Mouse (Mus musculus): ENCODE data around the gene Nanos3.

Nanos3 gene

GRCm38 (mm10) chr8:84185117-84185516 is at the start of gene Nanos3:
TSS of gene Nanos3 (minus strand) at chr8:84185217.
- DNase-seq (ENCODE audit: low spot score in 2 of 2): no peak

- no peak for DNase-seq (ENCODE audit: low spot score in 2 of 2)
These were observed 48.0 kb upstream of the Nanos3 start for GRCm38 (mm10) chr8:84233055-84233454.

- no peak for DNase-seq (ENCODE audit: low spot score in 2 of 2)
These were observed 45.7 kb upstream of the Nanos3 start for GRCm38 (mm10) chr8:84230735-84231134.

DNA sequence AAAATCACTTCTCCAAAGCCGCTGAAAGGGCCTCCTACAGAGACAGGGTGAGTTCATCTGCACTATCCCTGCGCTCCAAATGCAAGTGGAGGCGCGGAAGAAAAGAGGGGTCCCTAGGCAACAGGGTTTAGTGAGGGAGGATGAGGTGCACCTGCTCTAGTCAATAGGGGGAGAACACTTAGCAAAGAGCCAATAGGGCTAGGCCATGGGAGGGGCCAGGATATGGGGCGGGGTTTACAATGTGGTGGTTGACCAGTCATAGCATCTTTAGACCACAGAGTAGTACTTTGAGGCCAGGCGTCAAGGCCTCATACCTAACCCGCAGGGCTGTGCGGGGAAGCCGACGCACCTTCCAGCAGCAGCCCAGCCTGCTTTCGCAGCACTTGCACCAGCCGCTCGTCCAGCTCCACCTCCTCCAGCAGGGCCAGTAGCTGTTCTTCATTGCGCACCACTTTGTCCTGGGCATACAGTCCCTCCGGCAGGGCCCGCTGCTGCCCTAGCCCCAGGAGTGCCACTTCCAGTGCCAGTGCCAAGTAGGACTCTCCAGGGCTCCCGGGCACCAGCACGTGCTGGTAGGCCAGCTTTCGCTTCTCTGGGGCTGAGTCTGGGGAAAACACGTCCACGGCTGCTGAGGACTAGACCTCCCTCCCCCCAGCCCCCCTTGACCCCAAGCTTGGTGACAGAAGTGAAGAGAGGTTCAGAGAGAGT is 38.5 kb upstream of the Nanos3 start:
- DNase-seq (ENCODE audit: low spot score in 2 of 2): no peak

DNA sequence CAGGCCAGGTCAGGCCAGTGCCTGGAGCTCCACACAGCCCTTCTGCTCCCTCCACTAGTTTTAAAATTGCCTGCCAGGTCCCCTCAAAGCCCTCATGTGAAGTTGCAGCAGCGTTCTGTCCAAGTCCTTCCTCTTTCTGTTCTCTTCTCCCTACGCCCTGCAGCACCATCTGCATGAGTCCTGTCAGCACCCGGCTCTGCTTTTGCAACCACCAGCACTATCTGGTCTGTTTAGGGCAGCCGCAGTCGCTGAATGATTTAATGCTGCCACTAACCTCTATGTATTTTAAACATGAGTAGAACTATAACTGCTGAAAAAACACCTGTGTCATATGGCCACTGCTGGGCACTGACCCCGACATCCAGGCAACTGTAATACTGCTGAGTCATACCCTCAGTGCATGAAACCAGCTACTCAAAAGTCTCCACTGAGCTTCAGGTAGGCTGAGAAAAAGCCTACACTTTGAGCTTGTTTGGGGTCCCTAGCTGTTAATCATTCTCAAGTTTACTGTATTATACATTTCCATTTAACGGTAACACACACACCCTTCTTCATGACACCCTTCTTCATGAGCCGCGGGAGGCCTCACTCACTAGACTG is 37.6 kb upstream of the Nanos3 start:
- DNase-seq (ENCODE audit: low spot score in 2 of 2): no peak

DNA sequence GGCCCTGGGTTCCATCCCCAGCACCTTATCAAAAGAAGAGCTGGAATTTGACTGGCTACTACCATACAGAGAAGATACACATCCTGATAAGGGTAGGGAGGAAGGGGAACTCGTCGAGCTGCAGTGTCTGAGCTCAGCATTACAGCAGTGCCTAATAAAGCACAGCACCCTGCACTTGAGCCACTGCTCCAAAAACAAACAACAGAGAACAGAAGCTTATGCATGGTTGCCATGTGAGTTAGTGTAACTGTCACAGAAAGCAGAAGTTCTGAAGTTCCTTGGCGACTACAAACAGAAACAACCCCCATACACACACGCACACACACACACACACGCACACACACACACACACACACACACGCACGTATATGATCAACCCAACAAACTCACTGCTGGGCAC is 35.1 kb upstream of the Nanos3 start:
- no peak for DNase-seq (ENCODE audit: low spot score in 2 of 2)

DNA sequence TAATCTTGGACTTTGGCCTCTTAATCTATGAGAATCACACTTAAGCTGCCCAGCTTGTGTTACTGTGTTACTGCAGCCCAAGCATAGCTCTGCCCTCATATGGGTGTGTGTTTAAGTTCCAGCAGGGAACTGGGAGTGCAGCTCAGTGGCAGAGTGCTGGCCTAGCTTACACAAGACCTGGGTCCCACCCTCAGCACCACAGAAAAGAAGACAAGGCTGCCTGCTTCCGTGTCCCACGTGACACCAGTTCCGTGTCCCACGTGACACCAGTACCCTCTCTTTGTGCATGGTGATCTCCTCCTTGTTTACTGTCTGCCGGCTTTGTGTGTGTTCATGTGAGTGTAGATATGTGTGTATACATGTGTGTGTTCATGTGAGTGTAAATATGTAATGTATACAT is 33.1 kb upstream of the Nanos3 start:
- no peak for DNase-seq (ENCODE audit: low spot score in 2 of 2)

DNA sequence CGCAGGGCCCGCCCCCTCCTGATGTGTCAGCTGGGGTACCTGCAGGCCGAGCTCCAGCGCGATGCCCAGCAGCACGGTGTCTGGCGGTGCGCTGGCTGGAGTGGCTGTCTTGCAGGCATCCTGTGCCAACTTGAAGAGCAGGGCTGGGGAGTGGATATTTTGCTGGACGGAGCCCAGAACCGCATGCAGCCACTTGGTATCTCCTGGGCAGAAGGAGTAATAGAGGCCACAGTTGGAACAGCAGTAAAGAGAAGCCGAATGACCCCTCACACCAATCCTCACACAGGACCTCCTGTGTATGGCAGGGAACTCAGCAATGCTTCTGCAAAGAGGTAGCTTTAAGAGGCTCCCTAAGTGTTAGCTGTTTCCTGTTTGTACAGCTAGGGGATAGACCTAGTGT is 32.2 kb upstream of the Nanos3 start:
- DNase-seq (ENCODE audit: low spot score in 2 of 2): no peak

- no peak for DNase-seq (ENCODE audit: low spot score in 2 of 2)
These were observed 28.3 kb upstream of the Nanos3 start for GRCm38 (mm10) chr8:84213277-84213676.

- DNase-seq (ENCODE audit: low spot score in 2 of 2): no peak
These were observed 27.0 kb upstream of the Nanos3 start for GRCm38 (mm10) chr8:84211881-84212563.

- no peak for DNase-seq (ENCODE audit: low spot score in 2 of 2)
These were observed 26.2 kb upstream of the Nanos3 start for GRCm38 (mm10) chr8:84211202-84211601.

DNA sequence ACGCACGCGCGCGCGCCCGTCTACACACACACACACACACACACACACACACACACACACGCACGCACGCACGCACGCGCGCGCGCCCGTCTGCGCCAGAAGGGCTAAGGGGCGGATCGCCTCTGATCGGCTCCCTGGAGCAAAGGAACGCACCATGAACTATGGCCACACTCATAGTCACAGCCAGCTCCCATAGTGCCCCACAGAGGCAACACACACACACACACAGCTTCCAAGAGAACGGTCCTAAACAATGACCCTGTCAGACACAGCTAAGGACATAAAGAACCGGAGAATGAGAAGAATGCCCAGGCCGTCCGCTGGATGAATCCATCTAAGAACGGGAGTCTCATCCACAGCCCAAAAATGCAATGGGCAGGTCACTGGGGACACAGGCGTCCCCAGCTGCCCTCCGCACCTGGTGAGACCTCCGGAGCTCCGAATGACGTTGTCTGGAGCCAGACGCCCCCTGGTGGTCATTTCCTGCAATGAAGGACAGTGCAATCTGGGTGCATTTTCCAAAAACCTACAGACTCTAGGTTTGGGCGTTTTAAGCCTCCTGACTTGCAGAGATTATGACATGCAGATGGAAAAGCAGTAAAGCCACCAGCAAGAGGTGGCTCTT is 25.3 kb upstream of the Nanos3 start:
- DNase-seq (ENCODE audit: low spot score in 2 of 2): peak; percentile 64 to 78

DNA sequence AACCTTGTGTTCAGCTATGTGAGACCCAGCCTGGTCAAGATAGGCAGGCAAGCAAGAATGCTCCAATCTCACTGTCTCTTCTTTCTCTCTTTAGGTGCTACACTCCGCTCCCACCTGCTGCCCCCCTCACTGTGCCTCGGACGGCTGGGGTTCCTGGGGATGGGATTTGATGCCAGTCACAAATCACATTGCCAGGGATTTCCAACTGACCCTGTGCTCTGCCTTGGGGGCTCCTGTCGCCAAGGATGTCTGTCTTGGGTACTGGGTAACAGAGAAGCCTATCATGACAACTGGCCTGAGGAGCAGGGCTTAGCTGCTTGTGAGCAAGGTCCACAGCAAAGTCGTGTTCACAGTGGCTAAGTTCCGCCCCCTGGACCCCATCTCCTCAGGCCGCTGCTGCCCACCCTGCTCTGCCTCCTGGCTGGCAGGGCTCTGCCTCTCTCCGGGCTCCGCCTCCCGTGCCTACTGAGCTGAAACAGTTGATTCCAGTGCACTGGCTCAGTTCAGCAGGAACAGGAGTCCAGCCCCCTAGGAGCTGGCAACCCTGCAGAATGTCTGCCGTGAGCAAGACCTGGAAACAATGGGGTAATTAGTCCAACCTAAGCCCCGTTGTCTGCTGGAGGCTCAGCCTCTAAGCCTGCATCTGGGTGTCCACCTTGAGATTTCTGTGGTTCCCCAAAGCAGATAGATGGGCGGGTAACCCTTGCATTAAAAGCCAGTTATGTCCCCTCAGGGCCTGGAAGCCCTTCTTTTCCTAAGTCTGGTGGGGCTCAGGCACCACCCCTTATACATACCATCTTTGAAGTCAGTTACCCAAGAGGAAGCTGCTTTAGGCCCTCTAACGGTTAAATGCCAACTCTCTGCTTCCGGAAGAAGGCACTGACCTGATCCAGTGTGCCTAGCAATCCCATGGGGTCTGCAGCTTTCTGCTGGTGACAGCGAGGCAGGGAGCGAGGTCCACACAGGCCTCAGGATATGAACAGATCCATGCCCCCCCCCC is 23.7 kb upstream of the Nanos3 start:
- DNase-seq (ENCODE audit: low spot score in 2 of 2): no peak

DNA sequence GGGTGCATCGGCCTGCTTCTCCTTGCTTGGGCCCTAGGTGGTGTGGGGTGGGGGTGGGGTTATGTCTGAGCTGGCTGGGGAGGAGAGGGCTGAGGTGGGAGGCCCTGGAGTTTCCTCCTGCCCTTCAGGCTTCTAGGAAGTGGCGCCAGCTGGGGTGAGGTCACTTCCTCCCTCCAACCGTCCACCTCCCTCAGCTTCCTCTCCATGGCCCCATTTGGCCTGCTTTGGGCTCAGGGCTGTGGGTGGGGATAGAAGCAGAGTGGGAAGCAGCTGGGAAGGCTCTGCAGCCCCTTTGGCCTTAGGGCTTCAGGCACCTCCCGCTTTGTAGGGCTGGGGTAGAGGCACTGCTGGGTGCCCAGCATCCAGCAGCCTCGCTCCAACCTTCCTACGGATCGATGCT is 22.8 kb upstream of the Nanos3 start:
- DNase-seq (ENCODE audit: low spot score in 2 of 2): no peak

- no peak for DNase-seq (ENCODE audit: low spot score in 2 of 2)
These were observed 21.6 kb upstream of the Nanos3 start for GRCm38 (mm10) chr8:84206666-84207065.

GRCm38 (mm10) chr8:84205073-84205472 is 20.1 kb upstream of the Nanos3 start:
- no peak for DNase-seq (ENCODE audit: low spot score in 2 of 2)

DNA sequence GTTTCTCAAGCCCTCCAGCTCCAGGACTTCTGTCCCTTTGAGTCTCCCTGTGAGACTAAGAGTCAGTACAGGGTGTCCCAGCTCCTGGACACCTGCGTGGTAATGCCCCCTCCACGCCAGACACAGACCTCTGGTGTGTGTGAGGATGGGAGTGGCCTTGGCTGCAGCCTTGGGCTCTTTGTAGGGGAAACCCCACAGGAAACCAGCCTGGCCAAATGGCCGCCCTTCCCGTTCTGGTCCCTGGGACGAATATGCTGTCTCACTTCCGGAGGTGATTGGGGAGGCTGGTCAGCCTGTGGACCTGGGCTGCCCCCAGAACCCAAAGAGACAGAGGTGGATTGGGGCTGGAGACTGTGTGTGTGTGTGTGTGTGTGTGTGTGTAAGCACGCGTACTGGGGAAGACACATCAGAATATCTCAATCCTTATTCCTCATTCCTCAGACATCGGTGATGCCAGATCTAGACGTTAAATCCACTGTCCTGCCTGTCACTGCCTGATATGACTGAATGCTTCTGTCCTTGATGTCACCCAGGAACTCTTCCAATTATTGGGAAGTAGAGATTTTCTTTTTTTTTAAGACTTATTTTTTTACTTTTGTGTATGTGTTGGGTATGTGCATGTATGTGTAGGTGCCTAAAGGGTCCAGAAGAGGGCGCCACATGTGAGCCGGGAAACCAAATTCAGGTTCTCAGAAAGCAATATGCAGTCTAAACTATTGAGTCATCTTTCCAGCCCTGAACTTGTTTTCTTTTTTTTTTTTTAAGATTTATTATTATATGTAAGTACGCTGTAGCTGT is 19.2 kb upstream of the Nanos3 start:
- DNase-seq (ENCODE audit: low spot score in 2 of 2): no peak

DNA sequence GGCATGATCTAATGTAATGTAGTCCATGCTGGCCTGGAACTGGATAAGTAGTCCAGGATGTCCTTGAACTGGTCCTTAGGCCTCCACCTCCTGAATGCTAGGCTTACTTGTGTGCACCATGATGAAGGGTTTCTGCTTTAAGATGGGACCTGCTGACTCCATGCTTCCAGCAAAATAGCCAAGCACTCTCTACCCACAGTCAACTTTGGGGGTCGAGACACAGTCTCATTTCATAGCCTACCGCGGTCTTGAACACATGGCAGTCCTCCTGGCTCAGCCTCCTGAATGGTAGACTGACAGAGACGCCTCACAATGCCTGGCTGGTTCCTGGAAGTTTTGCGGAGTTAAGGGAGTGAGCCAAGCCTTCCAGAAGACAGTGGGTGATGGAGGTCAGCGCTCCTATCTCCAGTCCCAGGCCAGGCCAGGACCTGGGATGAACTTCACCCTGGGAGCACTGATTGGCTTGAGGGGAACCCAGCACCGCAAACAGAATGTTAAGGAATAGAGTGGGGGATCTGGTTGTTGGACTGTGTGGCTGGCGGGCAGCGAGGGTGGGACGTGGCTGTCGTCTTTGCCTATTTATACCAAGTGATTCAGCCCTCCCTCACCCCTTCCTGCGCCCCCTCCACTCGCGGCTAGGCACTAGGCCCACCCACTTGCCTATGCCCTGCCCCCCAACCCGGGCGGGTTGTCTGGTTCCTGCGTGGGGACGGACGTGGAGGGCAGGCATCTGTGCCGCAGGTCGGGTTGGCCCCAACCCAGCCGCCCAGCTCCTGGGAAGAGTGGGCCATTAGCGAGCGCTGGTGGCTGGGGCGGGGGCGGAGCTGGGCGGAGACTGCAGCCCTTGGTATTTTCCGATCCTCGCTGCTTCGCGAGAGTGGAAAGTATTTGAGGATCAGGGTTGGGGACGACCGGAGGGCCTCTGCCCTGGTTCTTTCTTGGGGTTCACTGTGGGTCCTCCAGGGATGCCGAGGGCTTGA is 18.2 kb upstream of the Nanos3 start:
- DNase-seq (ENCODE audit: low spot score in 2 of 2): peak; percentile 43 to 45

GRCm38 (mm10) chr8:84202466-84202865 is 17.4 kb upstream of the Nanos3 start:
- no peak for DNase-seq (ENCODE audit: low spot score in 2 of 2)

All from spleen, postnatal 14 days (tissue).